Mouse (Mus musculus): ENCODE results near the gene Mecom.

The Mecom gene

DNA sequence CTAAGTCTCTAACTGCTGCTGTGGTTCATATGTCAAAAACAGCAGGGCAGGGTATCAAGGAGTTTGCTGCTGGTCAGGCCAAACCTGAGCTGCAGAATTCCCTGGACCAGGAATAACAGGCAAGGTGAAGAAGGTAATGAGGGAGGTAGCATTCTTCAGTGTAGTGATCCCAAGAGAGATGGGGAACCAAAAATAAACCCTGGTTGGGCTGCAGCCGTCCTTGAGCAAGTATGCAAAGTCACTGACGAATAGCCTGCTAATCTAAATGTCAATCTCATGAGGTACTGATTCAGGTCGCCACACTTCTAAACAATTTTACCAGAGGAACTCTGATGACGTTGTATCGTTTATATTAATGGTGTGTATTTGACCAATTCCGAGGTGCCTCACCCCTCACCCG, 148.9 kb downstream of the Mecom start:
- no peaks in the 10 kb centered on the region for H3K27me3 ChIP-seq (ENCODE audit: insufficient read depth, low read length)
- H3K36me3 ChIP-seq (ENCODE audit: insufficient read depth, low read length), result no peaks in the 10 kb centered on the region
- H3K4me3 ChIP-seq (replicated peaks; ENCODE audit: low read length), result no peak overlapping the region
- H3K4me1 ChIP-seq (replicated peaks; ENCODE audit: low read depth, low read length), result peaks cover 20% of the 10 kb centered on the region
- H3K9me3 ChIP-seq (ENCODE audit: low read length), result no peaks in the 10 kb centered on the region
- TF ChIP-seq CTCF (conservative IDR thresholded peaks at IDR 0.05; ENCODE audit: low read length) (no peak), POU5F1 (IDR thresholded peaks at IDR 0.05; ENCODE audit: borderline replicate concordance, low read length) (no peak), NANOG (IDR thresholded peaks at IDR 0.05; ENCODE audit: borderline replicate concordance, low read length) (no peak)

DNA sequence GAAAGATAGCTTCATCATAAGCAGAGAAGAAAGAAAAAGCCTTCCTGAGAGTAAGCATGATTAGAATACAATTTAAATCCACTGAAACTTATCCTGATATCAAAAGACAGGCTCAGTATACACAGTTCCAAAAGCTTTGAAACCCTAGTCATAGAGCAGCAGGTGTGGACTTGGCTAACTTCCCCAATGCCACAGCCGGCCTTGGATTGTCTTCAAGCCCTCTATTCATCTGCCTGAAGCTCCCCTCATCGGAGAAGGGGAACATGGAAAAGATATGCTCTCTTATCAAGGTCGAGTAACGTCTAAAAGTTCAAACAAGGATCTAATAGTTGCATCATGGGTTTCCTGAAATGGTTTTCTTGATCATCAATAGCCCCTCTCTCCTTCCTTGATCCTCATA, 152.9 kb downstream of the Mecom start:
- H3K27me3 ChIP-seq (ENCODE audit: insufficient read depth, low read length), result no peaks in the 10 kb centered on the region
- H3K9me3 ChIP-seq (ENCODE audit: low read length), result no peaks in the 10 kb centered on the region
- TF ChIP-seq POU5F1 (IDR thresholded peaks at IDR 0.05; ENCODE audit: borderline replicate concordance, low read length), result no peak
- no peak for TF ChIP-seq NANOG (IDR thresholded peaks at IDR 0.05; ENCODE audit: borderline replicate concordance, low read length)
- no peak for TF ChIP-seq CTCF (conservative IDR thresholded peaks at IDR 0.05; ENCODE audit: low read length)
- no peaks in the 10 kb centered on the region for H3K36me3 ChIP-seq (ENCODE audit: insufficient read depth, low read length)
- H3K4me3 ChIP-seq (replicated peaks; ENCODE audit: low read length), result no peak overlapping the region
- H3K4me1 ChIP-seq (replicated peaks; ENCODE audit: low read depth, low read length), result peaks cover 17% of the 10 kb centered on the region

DNA sequence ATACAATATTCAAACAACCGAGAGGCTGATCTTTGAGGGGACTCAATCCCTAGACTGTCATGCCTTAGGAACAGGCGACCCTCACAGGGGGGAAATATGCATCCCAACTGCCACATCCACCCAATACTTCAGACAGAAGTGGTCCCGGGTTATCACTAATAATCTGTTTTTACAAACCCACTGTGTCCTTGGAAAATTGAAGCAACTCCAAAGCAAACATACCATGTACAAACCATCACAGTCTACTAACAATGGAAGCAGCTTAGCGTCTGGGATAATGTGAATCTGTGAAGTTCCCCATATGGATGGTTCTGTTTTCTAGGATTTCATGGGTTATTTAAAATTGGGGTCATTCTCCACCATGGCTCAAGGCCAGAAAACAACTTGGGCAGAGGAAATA, 155.1 kb downstream of the Mecom start:
- Histone ChIP-seq H3K27me3 (ENCODE audit: insufficient read depth, low read length) (no peaks in the 10 kb centered on the region), H3K9me3 (ENCODE audit: low read length) (no peaks in the 10 kb centered on the region), H3K4me1 (replicated peaks; ENCODE audit: low read depth, low read length) (0 out of 2 replicates have a peak, but pooled peaks cover 7% of the 10 kb centered on the region), H3K4me3 (replicated peaks; ENCODE audit: low read length) (no peak overlapping the region), H3K36me3 (ENCODE audit: insufficient read depth, low read length) (no peaks in the 10 kb centered on the region)
- TF ChIP-seq NANOG (IDR thresholded peaks at IDR 0.05; ENCODE audit: borderline replicate concordance, low read length), result no peak
- TF ChIP-seq POU5F1 (IDR thresholded peaks at IDR 0.05; ENCODE audit: borderline replicate concordance, low read length), result no peak
- TF ChIP-seq CTCF (conservative IDR thresholded peaks at IDR 0.05; ENCODE audit: low read length), result no peak

DNA sequence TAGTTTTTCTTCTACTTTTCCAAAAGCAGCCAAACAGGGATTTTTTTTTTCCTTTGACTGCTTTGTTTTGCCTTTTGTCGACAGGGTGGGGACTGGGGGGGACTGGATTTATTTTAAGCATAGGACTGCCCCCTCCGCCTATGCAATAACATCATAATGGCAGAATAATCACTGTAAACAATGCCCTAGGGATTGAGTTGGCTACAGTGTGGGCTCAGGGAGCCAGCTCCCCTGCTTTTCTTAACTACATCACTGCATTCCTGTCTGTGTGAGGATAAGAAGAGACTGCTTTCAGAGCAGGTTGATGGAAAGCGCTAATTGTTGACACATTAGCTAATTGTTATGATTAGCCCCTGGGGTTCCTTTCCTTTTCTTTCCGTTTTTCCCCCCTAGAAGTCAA, 155.6 kb downstream of the Mecom start:
- Histone ChIP-seq H3K27me3 (ENCODE audit: insufficient read depth, low read length) (no peaks in the 10 kb centered on the region), H3K9me3 (ENCODE audit: low read length) (no peaks in the 10 kb centered on the region), H3K36me3 (ENCODE audit: insufficient read depth, low read length) (no peaks in the 10 kb centered on the region), H3K4me3 (replicated peaks; ENCODE audit: low read length) (no peak overlapping the region), H3K4me1 (replicated peaks; ENCODE audit: low read depth, low read length) (0 out of 2 replicates have a peak, but pooled peaks cover 7% of the 10 kb centered on the region)
- no peak for TF ChIP-seq CTCF (conservative IDR thresholded peaks at IDR 0.05; ENCODE audit: low read length)
- TF ChIP-seq POU5F1 (IDR thresholded peaks at IDR 0.05; ENCODE audit: borderline replicate concordance, low read length), result no peak
- no peak for TF ChIP-seq NANOG (IDR thresholded peaks at IDR 0.05; ENCODE audit: borderline replicate concordance, low read length)

DNA sequence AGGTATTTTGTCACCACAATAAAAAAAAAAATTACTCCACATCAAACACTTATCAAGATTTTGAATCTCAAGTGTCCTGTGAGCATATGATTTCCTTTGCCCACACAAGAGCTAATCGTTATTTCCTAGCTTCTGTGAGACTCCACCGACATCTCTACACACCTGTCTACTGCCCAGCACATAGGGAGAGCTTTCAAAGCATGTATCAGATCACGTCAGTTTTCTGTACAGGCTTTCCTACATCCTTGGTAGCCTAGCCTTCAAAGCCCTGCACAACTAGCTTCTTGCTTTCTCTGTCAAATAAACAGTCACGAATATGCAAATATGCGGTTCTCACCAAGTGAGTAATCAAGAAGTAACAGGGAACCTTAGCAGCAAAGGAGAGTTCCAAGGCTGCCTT, 157.5 kb downstream of the Mecom start:
- no peak for TF ChIP-seq CTCF (conservative IDR thresholded peaks at IDR 0.05; ENCODE audit: low read length)
- TF ChIP-seq NANOG (IDR thresholded peaks at IDR 0.05; ENCODE audit: borderline replicate concordance, low read length), result no peak
- no peak for TF ChIP-seq POU5F1 (IDR thresholded peaks at IDR 0.05; ENCODE audit: borderline replicate concordance, low read length)
- Histone ChIP-seq H3K4me1 (replicated peaks; ENCODE audit: low read depth, low read length) (0 out of 2 replicates have a peak, but pooled peaks cover 7% of the 10 kb centered on the region), H3K9me3 (ENCODE audit: low read length) (no peaks in the 10 kb centered on the region), H3K4me3 (replicated peaks; ENCODE audit: low read length) (no peak overlapping the region), H3K36me3 (ENCODE audit: insufficient read depth, low read length) (no peaks in the 10 kb centered on the region), H3K27me3 (ENCODE audit: insufficient read depth, low read length) (0 out of 2 replicates have a peak, but pooled peaks cover 3% of the 10 kb centered on the region)

DNA sequence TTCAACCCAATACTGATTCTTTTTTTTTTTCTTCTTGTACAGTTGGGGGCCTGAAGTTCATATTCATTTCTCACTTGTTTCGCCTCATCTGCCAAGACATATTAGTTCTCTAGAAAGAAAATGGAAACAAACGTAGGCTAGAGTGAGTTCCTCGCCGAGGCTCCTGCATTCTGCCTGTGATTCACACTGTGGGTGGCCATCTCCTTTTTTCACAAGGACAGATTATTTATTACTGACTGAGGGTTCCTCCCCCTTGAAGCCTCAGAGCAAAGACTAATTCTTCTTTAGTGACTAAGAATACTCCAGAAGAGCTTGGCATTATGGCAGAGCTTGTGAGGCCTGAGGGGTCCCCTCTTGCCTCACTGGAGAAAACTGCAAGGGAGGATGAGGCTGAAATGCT, 167.5 kb downstream of the Mecom start:
- H3K27me3 ChIP-seq (ENCODE audit: insufficient read depth, low read length), result no peaks in the 10 kb centered on the region
- no peaks in the 10 kb centered on the region for H3K4me1 ChIP-seq (replicated peaks; ENCODE audit: low read depth, low read length)
- TF ChIP-seq NANOG (IDR thresholded peaks at IDR 0.05; ENCODE audit: borderline replicate concordance, low read length), result no peak
- TF ChIP-seq POU5F1 (IDR thresholded peaks at IDR 0.05; ENCODE audit: borderline replicate concordance, low read length), result no peak
- no peak for TF ChIP-seq CTCF (conservative IDR thresholded peaks at IDR 0.05; ENCODE audit: low read length)
- H3K36me3 ChIP-seq (ENCODE audit: insufficient read depth, low read length), result no peaks in the 10 kb centered on the region
- no peak overlapping the region for H3K4me3 ChIP-seq (replicated peaks; ENCODE audit: low read length)
- no peaks in the 10 kb centered on the region for H3K9me3 ChIP-seq (ENCODE audit: low read length)

DNA sequence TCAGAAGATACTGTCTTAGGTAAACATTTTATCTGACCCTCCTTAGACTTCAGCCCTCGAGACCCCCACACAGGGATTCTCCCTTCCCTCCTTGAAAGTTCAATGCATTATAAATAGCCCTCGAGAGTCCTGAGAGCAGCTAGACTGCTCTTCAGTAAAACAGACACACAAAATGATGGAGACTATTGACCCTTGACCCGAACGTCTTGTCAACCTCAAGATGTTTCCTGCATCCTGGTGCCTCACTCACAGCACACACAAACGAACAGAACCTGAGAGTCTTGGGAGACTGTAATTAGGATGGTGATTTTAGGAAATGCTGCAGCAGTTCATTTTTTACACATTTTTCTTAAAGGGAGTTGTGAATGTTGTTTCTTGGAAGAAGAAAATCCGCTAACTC, 168.5 kb downstream of the Mecom start:
- no peaks in the 10 kb centered on the region for H3K27me3 ChIP-seq (ENCODE audit: insufficient read depth, low read length)
- no peak overlapping the region for H3K4me3 ChIP-seq (replicated peaks; ENCODE audit: low read length)
- no peaks in the 10 kb centered on the region for H3K4me1 ChIP-seq (replicated peaks; ENCODE audit: low read depth, low read length)
- no peak for TF ChIP-seq CTCF (conservative IDR thresholded peaks at IDR 0.05; ENCODE audit: low read length)
- no peak for TF ChIP-seq POU5F1 (IDR thresholded peaks at IDR 0.05; ENCODE audit: borderline replicate concordance, low read length)
- TF ChIP-seq NANOG (IDR thresholded peaks at IDR 0.05; ENCODE audit: borderline replicate concordance, low read length), result no peak
- no peaks in the 10 kb centered on the region for H3K9me3 ChIP-seq (ENCODE audit: low read length)
- H3K36me3 ChIP-seq (ENCODE audit: insufficient read depth, low read length), result no peaks in the 10 kb centered on the region

DNA sequence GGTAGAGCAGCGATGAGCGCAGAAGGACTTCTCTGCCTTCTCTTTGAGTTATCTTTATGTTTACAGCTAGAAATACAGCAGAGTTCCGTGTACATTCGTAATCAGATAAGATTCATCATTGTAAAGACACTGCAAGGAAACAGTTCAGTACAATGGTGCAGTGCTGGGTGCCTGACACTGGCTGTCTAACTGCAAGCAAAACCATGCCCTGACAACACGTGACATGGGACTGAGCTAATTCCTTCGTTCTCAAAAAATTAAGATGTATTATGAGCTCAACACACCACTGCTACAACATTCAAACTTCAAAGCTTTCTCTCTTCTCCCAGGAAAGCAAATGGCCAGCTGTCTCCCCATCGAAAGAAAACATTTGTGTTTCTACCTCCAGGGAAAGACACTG, 176.3 kb downstream of the Mecom start:
- Histone ChIP-seq H3K4me3 (replicated peaks; ENCODE audit: low read length) (no peak overlapping the region), H3K27me3 (ENCODE audit: insufficient read depth, low read length) (no peaks in the 10 kb centered on the region)
- no peak for TF ChIP-seq CTCF (conservative IDR thresholded peaks at IDR 0.05; ENCODE audit: low read length)
- no peak for TF ChIP-seq NANOG (IDR thresholded peaks at IDR 0.05; ENCODE audit: borderline replicate concordance, low read length)
- TF ChIP-seq POU5F1 (IDR thresholded peaks at IDR 0.05; ENCODE audit: borderline replicate concordance, low read length), result no peak

DNA sequence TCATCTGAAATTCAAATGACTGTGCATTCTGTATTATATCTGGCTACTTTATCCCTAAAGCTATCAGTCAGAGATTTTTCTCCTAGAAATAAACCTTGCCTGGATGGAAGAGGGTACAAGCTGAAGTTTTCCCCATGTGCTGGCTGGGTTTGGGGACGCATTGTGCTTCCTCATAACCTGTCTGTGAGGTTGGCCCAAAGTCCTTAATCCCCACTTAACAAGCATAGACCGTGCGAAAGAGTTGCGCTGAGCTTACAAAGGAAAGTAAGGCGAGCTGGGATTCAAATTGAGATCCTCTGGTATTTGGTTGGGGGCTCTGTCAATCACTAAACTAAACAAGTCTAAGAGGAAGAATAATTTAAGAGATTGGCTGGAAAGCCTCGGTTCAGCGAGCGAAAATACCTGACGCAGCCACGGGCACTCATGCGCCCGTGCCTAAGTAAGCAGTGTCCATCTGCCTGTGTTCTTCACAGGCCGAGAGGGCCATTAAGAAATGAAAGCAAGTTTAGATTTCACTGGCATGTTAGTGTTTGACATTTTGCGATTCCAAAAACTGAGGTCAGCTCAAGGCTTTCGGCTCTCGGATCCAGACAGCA, 176.8 kb downstream of the Mecom start:
- H3K9me3 ChIP-seq (ENCODE audit: low read length), result no peaks in the 10 kb centered on the region
- no peaks in the 10 kb centered on the region for H3K36me3 ChIP-seq (ENCODE audit: insufficient read depth, low read length)
- H3K4me1 ChIP-seq (replicated peaks; ENCODE audit: low read depth, low read length), result no peaks in the 10 kb centered on the region; the same call in 1 of the 2 replicates
- no peaks in the 10 kb centered on the region for H3K27me3 ChIP-seq (ENCODE audit: insufficient read depth, low read length)
- H3K4me3 ChIP-seq (replicated peaks; ENCODE audit: low read length), result no peak overlapping the region
- TF ChIP-seq NANOG (IDR thresholded peaks at IDR 0.05; ENCODE audit: borderline replicate concordance, low read length), result no peak
- TF ChIP-seq CTCF (conservative IDR thresholded peaks at IDR 0.05; ENCODE audit: low read length), result no peak
- no peak for TF ChIP-seq POU5F1 (IDR thresholded peaks at IDR 0.05; ENCODE audit: borderline replicate concordance, low read length)

More for the DNA sequence above, 176.3 kb downstream of the Mecom start:
- no peaks in the 10 kb centered on the region; the same call in 1 of the 2 replicates for H3K4me1 ChIP-seq (replicated peaks; ENCODE audit: low read depth, low read length)
- H3K36me3 ChIP-seq (ENCODE audit: insufficient read depth, low read length), result no peaks in the 10 kb centered on the region
- H3K9me3 ChIP-seq (ENCODE audit: low read length), result no peaks in the 10 kb centered on the region

All from E14TG2a.4 (cell line).